Mouse (Mus musculus) embryonic facial prominence, embryonic 13.5 days (tissue): Measurements from ENCODE around the gene Zbtb16. TPM values are rescaled to one million over a fixed set of nuclear protein-coding genes. Genes with fewer than 3 reads are reported as not detected.

Experiments used
- ATAC-seq: fragments of 200-750 bp; cut with Nextera tagmentation; 2 replicates; pipeline ENCODE4 v1.8.0; 2017; ENCODE audit warnings: low read depth; ENCODE audit not compliant: insufficient number of reproducible peaks, insufficient read depth, low FRiP score, low TSS enrichment
- H3K27ac ChIP-seq: fragments of 300-500 bp; sonication (generic); 2 replicates; pipeline ENCODE4 v1.5.1; 2015; ENCODE audit warnings: moderate library complexity, mild to moderate bottlenecking, inconsistent platforms
- H3K27me3 ChIP-seq: fragments of 300-500 bp; sonication (generic); 2 replicates; pipeline ENCODE4 v1.6.1; 2015; ENCODE audit warnings: mild to moderate bottlenecking, inconsistent platforms
- H3K36me3 ChIP-seq: fragments of 300-500 bp; sonication (generic); 2 replicates; pipeline ENCODE4 v1.6.1; 2015; ENCODE audit warnings: mild to moderate bottlenecking, inconsistent platforms
- H3K4me1 ChIP-seq: fragments of 300-500 bp; sonication (generic); 2 replicates; pipeline ENCODE4 v1.6.1; 2015; ENCODE audit warnings: inconsistent platforms
- H3K4me2 ChIP-seq: fragments of 300-500 bp; sonication (generic); 2 replicates; pipeline ENCODE4 v1.6.1; 2015; ENCODE audit warnings: moderate library complexity, mild to moderate bottlenecking, inconsistent platforms
- H3K4me3 ChIP-seq: fragments of 300-500 bp; sonication (generic); 2 replicates; pipeline ENCODE4 v1.5.1; 2015; ENCODE audit warnings: mild to moderate bottlenecking, inconsistent platforms
- H3K9ac ChIP-seq: fragments of 300-500 bp; sonication (generic); 2 replicates; pipeline ENCODE4 v1.6.1; 2015; ENCODE audit warnings: mild to moderate bottlenecking, inconsistent platforms
- H3K9me3 ChIP-seq: fragments of 300-500 bp; sonication (generic); 2 replicates; pipeline ENCODE4 v1.6.1; 2016; ENCODE audit warnings: inconsistent platforms
- WGBS: fragments of 180-500 bp; shearing (Covaris S2); methylation state at CpG from one replicate; pipeline ENCODE4 v1.1.7; 2015; ENCODE audit warnings: mixed read lengths; 5-methylcytosine and 5-hydroxymethylcytosine counted together
- polyA plus RNA-seq: library from polyadenylated mRNA; unstranded; fragments of >200 nt; fragmentation: Nextera tagmentation; extraction: Ambion mirVana; gene quantifications from 2 replicates; pipeline ENCODE4 v1.2.1, GENCODE M21; 2015

The Zbtb16 gene
- polyA plus RNA-seq, 1 experiment from 2014 or later = 2.2 TPM

DNA sequence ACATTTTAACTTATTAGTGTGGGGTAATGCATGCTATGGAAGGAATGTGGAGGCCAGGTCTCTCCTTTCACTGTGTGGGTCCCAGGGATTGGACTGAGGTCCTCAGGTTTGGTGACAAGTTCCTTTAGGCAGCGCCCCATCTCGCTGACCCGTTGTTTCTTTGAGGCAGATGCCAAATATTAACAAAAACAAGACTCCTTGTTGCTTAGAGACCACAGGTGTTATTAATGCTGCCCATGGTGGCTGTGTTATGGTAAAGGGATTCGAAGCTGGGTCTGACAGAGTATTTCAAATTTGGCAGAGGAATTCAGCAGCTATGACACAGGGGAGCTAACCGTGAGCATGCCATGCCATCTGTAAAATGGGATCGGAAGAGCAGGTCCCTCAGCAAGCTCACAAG, 114.4 kb downstream of the Zbtb16 start:
- H3K9ac ChIP-seq = no peak overlapping the region
- H3K9me3 ChIP-seq = no peaks in the 10 kb centered on the region
- H3K4me3 ChIP-seq = no peak overlapping the region
- peaks cover 32% of the 10 kb centered on the region for H3K27me3 ChIP-seq
- peaks cover 13% of the 10 kb centered on the region for H3K4me1 ChIP-seq
- 86% methylated on average over 6 of the region's 6 CpGs for WGBS
- H3K36me3 ChIP-seq = no peaks in the 10 kb centered on the region
- no peak overlapping the region for H3K27ac ChIP-seq
- ATAC-seq = no peak
- no peak overlapping the region for H3K4me2 ChIP-seq

DNA sequence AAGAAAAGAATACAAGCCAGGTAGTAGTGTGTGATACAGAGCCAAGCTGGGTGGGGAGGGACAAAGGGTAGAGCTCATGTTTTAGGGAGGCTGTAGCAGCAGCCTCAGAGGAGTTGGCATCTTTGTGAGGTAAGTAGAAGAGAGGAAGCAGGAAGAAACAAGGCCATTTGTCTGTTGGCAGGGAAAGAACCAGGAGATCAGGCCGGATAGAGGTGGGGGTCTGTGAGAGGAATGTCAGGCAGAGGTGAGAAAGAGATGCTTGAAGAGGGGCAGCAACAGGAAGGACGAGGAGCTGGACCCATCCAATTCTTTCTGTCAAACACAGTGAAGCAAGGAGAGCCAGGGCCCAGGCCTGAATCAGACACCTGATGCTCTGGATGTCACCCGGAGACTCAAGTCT, 114.8 kb downstream of the Zbtb16 start:
- H3K4me1 ChIP-seq = peaks cover 13% of the 10 kb centered on the region
- H3K27ac ChIP-seq = no peak overlapping the region
- no peak overlapping the region for H3K4me3 ChIP-seq
- no peaks in the 10 kb centered on the region for H3K9me3 ChIP-seq
- H3K4me2 ChIP-seq = no peak overlapping the region
- no peak overlapping the region for H3K9ac ChIP-seq
- 75% methylated on average over 3 of the region's 3 CpGs for WGBS
- H3K36me3 ChIP-seq = no peaks in the 10 kb centered on the region
- ATAC-seq = no peak
- H3K27me3 ChIP-seq = peaks cover 29% of the 10 kb centered on the region

DNA sequence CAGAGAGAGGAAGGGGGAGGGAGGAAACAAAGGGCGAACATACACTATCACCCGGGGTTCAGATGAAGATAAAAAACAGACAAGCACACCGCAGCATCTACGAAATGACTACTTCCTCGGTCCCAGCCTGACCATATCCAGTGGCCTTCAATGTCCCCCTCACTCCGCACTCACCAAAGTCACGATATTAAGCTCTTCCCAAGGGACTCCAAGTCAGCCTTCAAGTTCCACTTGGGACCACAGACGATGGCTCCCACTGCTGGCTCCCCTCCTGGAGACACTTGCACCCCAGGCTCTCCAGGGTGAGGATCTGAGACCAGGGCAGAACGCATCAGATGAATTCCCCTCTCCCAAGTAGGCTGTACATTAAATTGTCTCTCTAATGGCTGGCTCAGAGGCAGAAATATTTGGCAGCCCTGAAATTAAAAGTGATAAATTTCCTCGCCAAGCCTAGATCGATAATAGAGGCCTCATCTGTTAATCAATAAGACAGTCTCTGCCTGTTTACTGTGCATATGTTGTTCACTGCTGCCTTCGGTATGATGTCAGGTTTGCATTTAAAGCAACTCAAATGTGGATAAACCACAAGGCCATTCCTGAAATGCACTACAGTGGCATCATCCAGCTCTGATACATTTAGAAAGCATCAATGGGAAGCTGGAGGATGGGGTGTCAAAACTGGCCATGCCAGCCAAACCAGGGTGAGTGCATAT, 115.6 kb downstream of the Zbtb16 start:
- 84% methylated on average over 12 of the region's 12 CpGs for WGBS
- no peak overlapping the region for H3K4me3 ChIP-seq
- H3K27ac ChIP-seq = no peak overlapping the region
- no peak overlapping the region for H3K9ac ChIP-seq
- H3K4me2 ChIP-seq = no peak overlapping the region
- H3K4me1 ChIP-seq = peaks cover 13% of the 10 kb centered on the region
- H3K9me3 ChIP-seq = no peaks in the 10 kb centered on the region
- H3K36me3 ChIP-seq = no peaks in the 10 kb centered on the region
- ATAC-seq = no peak
- peaks cover 22% of the 10 kb centered on the region for H3K27me3 ChIP-seq

DNA sequence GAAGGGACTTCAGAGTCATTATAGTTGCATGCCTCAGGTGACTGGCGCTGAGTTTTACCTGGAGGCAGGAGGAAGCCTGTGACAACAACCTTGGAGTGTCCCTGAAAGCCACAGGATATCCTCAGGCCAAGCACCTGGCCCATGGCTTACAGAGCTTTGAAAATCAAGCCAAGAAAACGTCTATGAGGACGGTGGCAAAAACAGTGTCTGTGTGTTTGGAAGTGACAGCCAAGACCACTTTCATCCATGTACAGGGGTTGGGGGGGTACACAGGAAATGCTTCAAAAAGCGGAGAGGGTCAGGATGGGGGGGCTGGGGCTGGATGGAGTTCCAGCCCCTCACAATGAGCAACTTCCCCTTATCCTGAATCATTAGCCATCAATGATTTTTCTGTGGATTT, 116.4 kb downstream of the Zbtb16 start:
- Histone ChIP-seq H3K9ac (no peak overlapping the region), H3K9me3 (no peaks in the 10 kb centered on the region), H3K4me2 (no peak overlapping the region), H3K27ac (no peak overlapping the region), H3K4me3 (no peak overlapping the region), H3K4me1 (peaks cover 13% of the 10 kb centered on the region), H3K36me3 (no peaks in the 10 kb centered on the region), H3K27me3 (peaks cover 18% of the 10 kb centered on the region)
- ATAC-seq = no peak
- WGBS = 67% methylated on average over 4 of the region's 4 CpGs

GRCm38 (mm10) chr9:48716549-48716948, 119.5 kb downstream of the Zbtb16 start:
- Histone ChIP-seq H3K4me3 (no peak overlapping the region), H3K4me1 (no peaks in the 10 kb centered on the region), H3K9me3 (no peaks in the 10 kb centered on the region), H3K36me3 (no peaks in the 10 kb centered on the region), H3K27ac (no peak overlapping the region), H3K4me2 (no peak overlapping the region), H3K9ac (no peak overlapping the region), H3K27me3 (peaks cover 18% of the 10 kb centered on the region; the same call in 1 of the 2 replicates)
- WGBS = 90% methylated on average over 8 of the region's 8 CpGs
- no peak for ATAC-seq

- 88% methylated on average over 8 of the region's 8 CpGs for WGBS
- H3K9ac ChIP-seq = no peak overlapping the region
Measured at GRCm38 (mm10) chr9:48715042-48715441, 121.0 kb downstream of the Zbtb16 start.

GRCm38 (mm10) chr9:48713779-48714178, 122.2 kb downstream of the Zbtb16 start:
- H3K4me1 ChIP-seq = peaks cover 7% of the 10 kb centered on the region
- no peak for ATAC-seq
- H3K27ac ChIP-seq = no peak overlapping the region
- no peaks in the 10 kb centered on the region for H3K36me3 ChIP-seq
- no peak overlapping the region for H3K9ac ChIP-seq
- H3K4me2 ChIP-seq = no peak overlapping the region
- no peak overlapping the region for H3K4me3 ChIP-seq
- peaks cover 16% of the 10 kb centered on the region for H3K27me3 ChIP-seq
- H3K9me3 ChIP-seq = no peaks in the 10 kb centered on the region
- WGBS = 85% methylated on average over 8 of the region's 8 CpGs

More at GRCm38 (mm10) chr9:48715042-48715441, 121.0 kb downstream of the Zbtb16 start:
- Histone ChIP-seq H3K27ac (no peak overlapping the region), H3K4me1 (peaks cover 7% of the 10 kb centered on the region), H3K9me3 (no peaks in the 10 kb centered on the region), H3K4me2 (no peak overlapping the region), H3K36me3 (no peaks in the 10 kb centered on the region), H3K27me3 (peaks cover 11% of the 10 kb centered on the region; the same call in 1 of the 2 replicates), H3K4me3 (no peak overlapping the region)
- ATAC-seq = no peak

- Histone ChIP-seq H3K36me3 (no peaks in the 10 kb centered on the region), H3K9ac (no peak overlapping the region), H3K4me1 (peaks cover 7% of the 10 kb centered on the region), H3K27me3 (peaks cover 13% of the 10 kb centered on the region; the same call in 1 of the 2 replicates), H3K9me3 (no peaks in the 10 kb centered on the region), H3K27ac (no peak overlapping the region), H3K4me2 (no peak overlapping the region), H3K4me3 (no peak overlapping the region)
- ATAC-seq = no peak
- 78% methylated on average over 13 of the region's 13 CpGs for WGBS
Measured at GRCm38 (mm10) chr9:48712985-48713765, 122.8 kb downstream of the Zbtb16 start.

DNA sequence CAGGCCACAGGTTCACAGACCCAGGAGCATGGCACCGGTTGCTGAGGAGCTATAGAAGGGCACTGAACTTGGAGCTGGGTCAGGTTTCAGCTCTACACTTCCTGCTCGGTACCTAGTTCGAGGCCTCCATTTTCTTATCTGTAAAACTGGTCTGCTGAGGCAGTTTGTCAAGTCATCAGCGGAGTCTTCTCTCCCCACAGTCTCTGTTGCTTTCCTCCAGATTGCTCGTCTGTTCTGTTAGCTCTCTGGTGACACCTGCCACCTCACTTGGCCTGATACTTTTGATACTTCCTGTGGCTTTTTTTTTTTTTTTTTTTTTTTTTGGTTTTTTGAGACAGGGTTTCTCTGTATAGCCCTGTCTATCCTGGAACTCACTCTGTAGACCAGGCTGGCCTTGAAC, 124.2 kb downstream of the Zbtb16 start:
- Histone ChIP-seq H3K4me3 (no peak overlapping the region), H3K4me2 (no peak overlapping the region), H3K9me3 (no peaks in the 10 kb centered on the region), H3K27me3 (peaks cover 13% of the 10 kb centered on the region; the same call in 1 of the 2 replicates), H3K27ac (no peak overlapping the region), H3K36me3 (no peaks in the 10 kb centered on the region), H3K4me1 (peaks cover 11% of the 10 kb centered on the region), H3K9ac (no peak overlapping the region)
- ATAC-seq = no peak
- WGBS = 68% methylated on average over 5 of the region's 5 CpGs

- Histone ChIP-seq H3K36me3 (no peaks in the 10 kb centered on the region), H3K4me3 (no peak overlapping the region), H3K4me1 (peaks cover 12% of the 10 kb centered on the region), H3K9ac (no peak overlapping the region), H3K9me3 (no peaks in the 10 kb centered on the region), H3K4me2 (no peak overlapping the region), H3K27me3 (peaks cover 15% of the 10 kb centered on the region; the same call in 1 of the 2 replicates), H3K27ac (no peak overlapping the region)
- 37% methylated on average over 9 of the region's 9 CpGs for WGBS
- ATAC-seq = no peak
Measured at GRCm38 (mm10) chr9:48711296-48711781, 124.7 kb downstream of the Zbtb16 start.

- Histone ChIP-seq H3K4me3 (no peak overlapping the region), H3K9ac (no peak overlapping the region), H3K9me3 (no peaks in the 10 kb centered on the region), H3K4me1 (peaks cover 12% of the 10 kb centered on the region), H3K36me3 (no peaks in the 10 kb centered on the region), H3K27me3 (peaks cover 15% of the 10 kb centered on the region; the same call in 1 of the 2 replicates), H3K27ac (no peak overlapping the region), H3K4me2 (no peak overlapping the region)
- ATAC-seq = no peak
- 35% methylated on average over 17 of the region's 17 CpGs for WGBS
Measured at GRCm38 (mm10) chr9:48710355-48711295, 125.4 kb downstream of the Zbtb16 start.
